Mouse (Mus musculus) gastrocnemius, postnatal 4 days (tissue): ENCODE results near the gene Zfp523. TPM values are rescaled to one million over a fixed set of nuclear protein-coding genes. Genes with fewer than 3 reads are reported as not detected.

ENCODE experiments used
- DNase-seq, 2 experiments: peaks; one replicate each; pipeline ENCODE4 v3.0.0; 2021 to 2022; ENCODE audit warnings: low spot score in 2 of 2, mixed read lengths in 2 of 2
- total RNA-seq, 2 experiments: library from RNA; stranded (reverse); gene quantifications; 2 replicates each; pipeline ENCODE4 v1.2.3; 2021

Zfp523 gene
- total RNA-seq, 2 experiments from 2014 or later = 31.7 to 38.2 TPM

DNA sequence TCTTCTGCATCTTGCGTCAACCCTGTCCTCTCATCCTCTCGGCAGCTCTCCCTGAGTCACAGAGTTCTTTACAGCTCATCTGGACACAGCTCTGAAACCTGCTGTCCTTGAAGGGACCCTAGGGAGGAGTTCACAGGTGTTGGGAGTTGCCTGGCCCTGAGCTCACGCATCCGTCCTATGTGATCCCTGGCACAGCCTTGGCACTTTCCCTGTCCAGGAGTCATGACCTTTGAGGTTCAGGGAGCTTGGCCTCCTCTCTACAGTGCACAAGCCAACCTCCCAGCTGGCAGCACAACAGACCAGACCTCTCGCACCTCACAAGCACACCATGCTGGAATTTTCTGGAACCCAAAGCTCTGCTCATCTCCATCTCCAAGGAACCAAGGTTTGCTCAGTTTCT is 63.9 kb downstream of the Zfp523 start:
- no peak for DNase-seq

- no peak for DNase-seq
These were observed 65.4 kb downstream of the Zfp523 start for GRCm38 (mm10) chr17:28242296-28242695.

DNA sequence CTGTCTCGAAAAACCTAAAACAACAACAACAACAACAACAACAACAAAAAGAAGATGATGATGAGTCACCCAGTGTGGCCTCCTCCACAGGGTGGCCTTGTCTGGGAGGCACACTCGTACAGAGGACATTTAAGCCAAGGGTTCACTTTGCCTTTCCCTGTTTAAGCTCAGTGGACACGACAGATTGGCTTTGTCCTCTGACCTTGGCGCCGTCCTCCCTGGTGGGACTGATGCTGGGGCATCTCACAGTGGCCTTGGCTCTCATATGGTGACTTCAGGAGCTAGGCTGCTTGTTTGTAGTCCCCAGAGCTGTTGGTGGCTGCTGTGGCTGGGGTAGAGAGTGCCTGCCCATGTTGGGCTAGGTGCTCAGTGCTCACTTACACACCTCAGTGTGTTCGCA is 67.3 kb downstream of the Zfp523 start:
- DNase-seq = no peak

DNA sequence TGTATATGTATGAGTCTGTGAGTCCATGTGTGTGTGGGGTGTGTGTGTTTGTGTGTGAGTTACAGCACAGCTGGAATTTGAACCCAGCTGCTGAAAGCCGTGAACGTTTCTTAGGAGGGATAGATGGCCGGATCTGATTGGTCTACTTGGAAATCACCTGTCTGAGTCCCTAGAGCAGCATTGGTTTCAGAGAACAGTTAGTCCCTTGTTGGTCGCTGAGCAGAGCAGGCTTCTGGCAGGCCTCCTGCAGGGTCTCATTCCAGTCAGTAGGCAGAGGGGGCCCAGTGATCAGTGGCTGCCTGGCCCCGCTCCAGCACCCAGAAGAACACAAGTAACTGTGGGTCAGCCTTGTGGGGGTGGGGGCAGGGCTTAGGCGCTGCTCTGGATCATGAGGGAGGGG is 67.8 kb downstream of the Zfp523 start:
- DNase-seq = no peak

GRCm38 (mm10) chr17:28246640-28247039 is 69.7 kb downstream of the Zfp523 start:
- no peak for DNase-seq

- DNase-seq = no peak
These were observed 70.7 kb downstream of the Zfp523 start for GRCm38 (mm10) chr17:28247613-28248012.

GRCm38 (mm10) chr17:28249062-28249461 is 72.1 kb downstream of the Zfp523 start:
- no peak for DNase-seq

DNA sequence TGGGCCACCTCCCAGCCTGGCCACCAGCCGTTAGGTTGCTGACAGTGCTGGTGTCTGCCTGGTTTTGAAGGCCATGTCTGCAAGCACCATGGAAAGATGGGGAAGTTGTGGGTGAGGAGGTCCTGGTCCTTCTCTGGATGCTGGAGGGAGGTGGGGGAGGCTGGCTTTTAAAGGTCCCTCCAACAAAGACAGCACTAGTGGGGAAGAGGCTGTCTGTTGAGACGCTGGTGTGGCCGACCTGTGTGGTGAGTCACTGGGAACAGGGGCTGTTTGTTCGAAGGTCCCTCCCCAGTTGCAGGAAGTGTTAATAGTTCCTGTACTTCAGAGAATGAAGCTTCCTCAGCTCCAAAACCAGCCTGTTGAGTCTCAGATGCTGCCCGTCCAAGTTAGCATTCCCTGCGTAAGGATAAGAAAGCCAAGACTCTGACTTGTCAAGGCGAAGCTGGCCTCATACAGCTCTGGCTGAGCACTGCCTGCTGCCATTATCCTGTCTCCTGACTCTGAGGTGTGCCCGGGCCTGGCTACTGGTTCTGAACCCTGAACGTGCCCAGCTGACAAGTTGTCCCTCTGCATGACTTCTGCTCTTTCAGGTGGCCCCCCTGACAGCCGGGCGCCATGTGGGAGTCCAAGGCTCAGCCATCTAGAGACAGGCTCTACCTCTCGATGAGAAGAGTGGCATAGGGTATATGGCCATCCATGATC is 74.8 kb downstream of the Zfp523 start:
- no peak for DNase-seq

GRCm38 (mm10) chr17:28252281-28252648 is 75.3 kb downstream of the Zfp523 start:
- no peak for DNase-seq

DNA sequence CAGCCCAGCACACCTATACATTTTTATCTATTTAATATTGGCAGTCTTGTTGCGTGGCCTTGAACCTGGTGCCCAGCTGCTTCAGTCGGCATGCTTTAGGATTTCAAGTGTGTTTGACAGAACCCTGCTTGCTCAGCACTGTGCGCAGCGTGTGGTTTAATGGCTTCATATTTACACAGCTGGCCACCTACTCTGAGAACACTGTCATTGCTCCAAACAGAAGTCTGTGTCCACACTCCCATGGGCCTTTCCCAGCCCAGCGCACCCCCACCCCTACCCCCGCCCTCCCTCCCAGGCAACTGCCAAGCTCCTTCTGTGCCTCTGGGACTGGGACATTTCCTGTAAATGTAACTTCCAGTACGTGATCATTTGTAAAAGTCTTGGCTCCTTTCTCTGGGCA is 76.3 kb downstream of the Zfp523 start:
- DNase-seq = no peak

GRCm38 (mm10) chr17:28254804-28255203 is 77.9 kb downstream of the Zfp523 start:
- no peak for DNase-seq

Other genes starting within 250 kb of the Zfp523 start
- under 1 TPM; 0.70 to 0.93 TPM for gene Tcp11, start 96.5 kb upstream of the Zfp523 start, total RNA-seq
- 1 to 10 TPM; 1.6 to 2.4 TPM for gene Scube3, start 35.0 kb upstream of the Zfp523 start, total RNA-seq
- 1 to 10 TPM; 4.7 to 4.8 TPM for gene Def6, start 30.6 kb downstream of the Zfp523 start, total RNA-seq
- 10 to 100 TPM; 34.3 to 37.6 TPM for gene Ppard, start 55.6 kb downstream of the Zfp523 start, total RNA-seq
- gene Fance, start 136.4 kb downstream of the Zfp523 start, total RNA-seq = 10 to 100 TPM; 24.9 to 25.4 TPM
- gene Rpl10a, start 151.3 kb downstream of the Zfp523 start, total RNA-seq = 100 to 1,000 TPM; 919 to 955 TPM
- 10 to 100 TPM; 24.3 to 24.6 TPM for gene Tead3, start 173.7 kb downstream of the Zfp523 start, total RNA-seq
- gene Tulp1, start 188.1 kb downstream of the Zfp523 start, total RNA-seq = under 1 TPM; 0.47 to 0.57 TPM